Mouse (Mus musculus) layer of hippocampus, adult 11-12 months (tissue): ENCODE data around the gene Nav1.

ENCODE experiments used
- DNase-seq: peaks from one replicate; pipeline ENCODE4 v3.0.0; 2022; ENCODE audit warnings: low spot score

Nav1 gene

DNA sequence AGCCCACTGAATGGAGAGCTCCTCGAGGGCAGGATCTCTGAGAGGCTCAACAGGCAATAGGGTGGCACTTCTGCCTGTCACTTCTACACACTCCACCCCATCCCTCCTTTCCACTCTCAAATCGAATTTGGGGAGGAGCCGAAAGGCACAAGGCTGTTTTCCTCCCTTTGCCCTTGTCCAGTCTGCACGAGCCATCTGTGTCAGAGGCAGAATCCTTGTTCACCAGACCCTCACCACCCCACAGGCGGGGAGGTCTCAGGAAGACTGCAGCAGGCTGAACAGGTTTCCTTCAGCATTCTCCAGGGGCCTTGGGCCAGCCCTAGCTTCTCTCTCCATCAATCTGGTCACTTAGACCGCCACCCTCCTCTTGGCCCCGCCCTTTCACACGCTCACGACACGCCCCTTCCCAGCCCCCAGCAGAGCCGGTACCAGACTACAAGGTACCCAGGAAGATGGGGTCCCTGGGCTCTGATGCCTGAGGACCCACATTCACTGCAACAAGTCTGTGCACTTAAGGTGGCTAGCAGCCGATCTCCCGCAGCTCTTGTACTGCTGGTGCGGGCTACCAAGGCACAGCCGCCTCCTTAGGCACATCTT is 23.9 kb downstream of the Nav1 start:
- peak; percentile 73 for DNase-seq

DNA sequence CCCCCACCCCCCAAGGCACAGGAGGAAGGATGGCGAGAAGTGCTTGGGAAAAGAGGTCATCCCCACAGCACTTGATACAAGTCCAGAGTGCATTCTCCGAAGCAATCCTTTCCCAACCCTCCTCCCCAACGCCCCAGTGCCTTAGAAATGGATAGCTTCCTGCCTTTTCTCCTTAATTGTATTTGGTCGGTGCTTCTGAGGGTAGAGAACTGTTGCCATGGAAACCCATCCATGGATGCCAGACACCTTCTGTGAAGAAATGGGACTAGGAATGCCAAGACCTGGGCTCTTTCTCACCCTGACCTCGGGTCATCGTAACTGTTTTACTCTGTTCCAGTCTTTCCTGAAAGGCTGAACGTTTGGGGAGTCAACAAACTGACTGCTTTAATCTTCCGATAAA is 26.1 kb downstream of the Nav1 start:
- no peak for DNase-seq

DNA sequence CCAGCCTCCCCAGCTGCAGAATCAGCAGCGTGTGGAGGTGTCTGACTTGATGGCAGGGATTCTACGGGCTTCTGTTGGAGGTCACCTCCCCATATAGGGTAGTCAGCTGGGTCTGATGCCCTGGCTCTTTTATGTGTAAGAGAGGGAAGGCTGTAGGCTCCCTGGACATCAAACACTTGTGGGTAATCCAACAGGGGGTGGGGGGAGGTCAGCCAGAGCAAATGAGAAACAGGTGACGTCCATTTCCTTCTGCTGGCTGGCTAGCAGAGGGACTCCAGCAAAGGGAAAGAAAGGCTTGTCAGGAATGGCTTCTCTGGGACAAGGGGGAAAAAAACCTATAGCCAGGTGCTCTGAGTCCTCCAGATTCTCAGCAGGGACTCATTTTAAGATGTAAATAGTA is 28.0 kb downstream of the Nav1 start:
- DNase-seq: no peak

DNA sequence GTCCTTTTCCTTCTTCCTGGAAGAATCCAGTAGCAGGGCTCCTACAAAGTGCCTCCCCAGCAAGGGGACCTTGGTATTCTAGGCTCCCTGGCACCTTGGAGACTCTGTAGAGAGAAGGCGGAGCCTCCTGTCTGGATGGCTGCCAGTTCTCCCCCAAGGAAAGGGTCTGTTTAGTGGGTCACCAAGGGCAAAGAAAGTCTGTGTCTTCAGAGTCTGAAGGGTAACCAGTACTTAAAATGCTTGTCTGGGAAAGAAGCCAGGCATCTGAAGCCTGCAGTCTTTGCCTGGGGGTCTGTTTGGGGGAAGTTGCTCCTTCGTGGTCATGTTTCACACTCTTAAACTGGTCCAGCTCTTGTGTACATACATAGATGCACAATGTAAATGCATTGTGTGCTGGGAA is 29.3 kb downstream of the Nav1 start:
- no peak for DNase-seq

DNA sequence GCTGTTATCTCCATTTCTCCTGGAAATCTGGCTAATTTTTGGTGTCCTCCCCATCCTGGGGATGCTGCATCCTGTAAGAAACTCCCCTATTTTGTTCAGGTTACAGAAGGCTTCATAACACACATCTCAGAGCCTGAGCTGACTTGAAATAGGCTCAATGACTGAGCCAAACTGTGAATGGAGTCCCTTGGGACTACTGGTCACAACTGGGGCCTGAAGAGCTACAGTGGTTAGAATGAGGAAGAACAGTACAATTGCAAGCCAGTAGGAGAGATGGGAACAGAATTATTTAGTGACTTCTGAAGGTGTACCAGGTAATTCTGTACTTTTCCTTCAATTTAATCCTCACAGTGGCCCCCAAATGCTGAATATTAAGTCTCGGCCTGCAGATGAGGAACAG is 31.7 kb downstream of the Nav1 start:
- DNase-seq: no peak

DNA sequence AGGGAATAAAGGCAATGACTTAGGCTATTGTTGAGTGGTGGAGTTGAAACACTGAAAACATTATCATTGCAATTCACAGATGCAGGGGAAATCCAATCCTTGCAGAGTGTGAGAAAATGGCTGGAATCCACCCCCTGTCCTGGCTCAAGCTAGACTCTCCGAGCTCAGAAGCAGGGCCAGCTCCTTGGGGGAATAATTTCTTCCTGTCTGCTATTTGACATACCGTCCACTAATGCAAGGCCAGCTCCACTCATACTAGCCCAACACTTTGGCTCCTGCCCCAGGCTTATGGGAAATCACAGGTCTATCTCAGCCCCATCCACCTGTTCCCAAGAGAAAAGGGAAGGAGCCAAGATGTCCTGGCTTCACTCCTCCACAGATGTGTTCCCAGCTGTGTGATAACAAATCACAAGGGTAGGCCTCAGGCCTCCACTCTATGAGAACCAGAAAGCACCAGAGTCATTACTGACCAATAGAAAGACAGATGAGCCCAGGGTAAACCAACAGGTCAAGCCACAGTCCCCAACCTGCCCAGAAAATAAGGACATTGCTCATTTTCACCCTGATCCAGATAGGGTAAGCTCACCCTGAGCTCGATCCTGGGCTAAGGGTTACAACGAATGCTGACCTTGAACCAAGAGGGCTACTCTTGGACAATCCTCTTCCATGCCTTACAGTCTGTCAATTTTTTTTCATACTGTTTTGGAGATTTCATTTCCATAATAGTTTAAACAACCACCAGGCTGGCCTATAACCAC is 32.5 kb downstream of the Nav1 start:
- DNase-seq: no peak

DNA sequence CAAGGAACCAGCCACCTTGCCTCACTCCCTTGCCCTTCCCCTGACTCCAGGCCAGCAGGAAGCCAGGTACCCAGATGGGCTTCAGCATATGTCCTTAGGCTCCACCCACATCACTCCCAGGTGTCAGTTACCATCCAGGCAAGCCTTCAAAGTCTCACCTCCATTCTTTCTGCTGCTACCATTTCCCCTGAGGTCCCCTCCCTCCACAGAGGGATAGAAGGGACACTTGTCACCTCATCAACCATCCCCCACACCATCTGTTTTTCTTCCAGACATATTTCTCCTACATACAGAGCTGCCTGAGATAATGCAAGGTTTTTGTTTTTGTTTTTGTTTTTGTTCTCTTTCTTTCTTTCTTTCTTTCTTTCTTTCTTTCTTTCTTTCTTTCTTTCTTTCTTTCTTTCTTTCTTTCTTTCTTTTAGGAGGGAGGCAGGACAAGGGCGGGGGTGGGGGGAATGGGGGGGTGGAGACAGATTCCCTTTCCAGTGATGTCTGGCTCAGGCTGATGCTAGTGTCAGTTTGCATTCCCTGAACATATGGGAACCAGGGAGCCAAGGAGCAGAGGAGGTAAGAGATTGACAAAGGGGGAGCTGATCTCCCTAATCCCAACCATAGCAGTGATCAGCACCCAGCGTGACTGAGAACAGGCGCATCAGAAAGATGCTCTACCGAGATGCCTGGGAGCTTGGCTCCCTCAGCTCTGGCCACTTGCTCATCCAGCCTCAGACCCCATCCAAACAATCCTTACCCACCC is 34.8 kb downstream of the Nav1 start:
- DNase-seq: no peak

DNA sequence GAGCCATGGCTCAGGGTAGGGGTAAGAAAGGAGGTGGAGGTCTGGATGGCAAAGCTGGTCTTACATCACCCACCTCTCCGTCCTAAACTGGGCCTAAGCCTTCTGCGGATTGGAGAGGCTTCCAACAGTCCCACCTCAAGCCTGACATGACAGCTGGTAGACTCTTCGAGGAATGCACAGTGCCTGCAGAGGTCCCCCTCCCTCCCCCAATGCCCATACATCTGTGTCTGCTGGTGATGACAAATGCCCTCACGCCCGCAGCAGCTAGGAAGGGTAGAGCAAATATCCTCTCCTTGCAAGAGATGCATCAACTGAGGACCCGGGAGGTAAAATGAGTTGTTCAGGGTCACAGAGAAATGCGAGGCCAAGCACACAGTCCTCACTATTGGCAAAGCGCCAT is 39.0 kb downstream of the Nav1 start:
- DNase-seq: no peak

DNA sequence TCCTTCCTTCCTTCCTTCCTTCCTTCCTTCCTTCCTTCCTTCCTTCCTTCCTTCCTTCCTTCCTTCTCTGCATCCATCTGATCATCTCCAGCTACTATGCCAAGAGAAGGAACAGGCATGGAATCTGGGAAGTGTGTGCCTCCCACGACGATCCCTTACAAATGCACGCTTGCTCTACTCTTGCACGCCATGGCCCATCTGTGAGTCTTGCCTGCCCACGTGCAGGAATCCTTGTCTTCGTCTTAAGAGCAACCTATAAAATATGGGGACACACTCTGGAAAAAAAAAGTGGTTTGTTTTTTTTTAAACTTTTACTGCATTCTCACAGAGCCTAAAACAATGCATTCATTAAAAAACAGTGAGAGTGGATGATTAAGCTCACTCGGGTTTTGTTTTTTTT is 40.5 kb downstream of the Nav1 start:
- no peak for DNase-seq

DNA sequence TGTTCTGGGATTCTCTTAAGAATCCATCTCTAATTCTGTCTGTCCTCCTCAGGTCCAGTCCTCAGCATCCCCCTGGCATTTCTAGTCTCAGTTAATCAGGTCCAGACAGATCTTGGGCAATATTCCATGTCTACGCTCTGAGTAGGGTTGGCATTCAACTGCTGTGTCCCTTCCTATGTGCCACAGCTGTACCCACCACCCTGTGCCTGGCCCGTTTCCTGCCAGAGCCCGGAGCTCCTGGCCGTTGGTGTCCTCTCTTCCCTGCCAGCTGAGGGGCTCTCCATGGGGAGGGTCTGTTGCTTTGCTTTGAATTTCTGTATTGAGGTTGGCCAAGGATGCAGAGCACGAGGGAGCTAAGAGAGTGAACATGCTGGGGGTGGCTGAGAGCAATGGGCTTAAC is 41.3 kb downstream of the Nav1 start:
- DNase-seq: no peak

DNA sequence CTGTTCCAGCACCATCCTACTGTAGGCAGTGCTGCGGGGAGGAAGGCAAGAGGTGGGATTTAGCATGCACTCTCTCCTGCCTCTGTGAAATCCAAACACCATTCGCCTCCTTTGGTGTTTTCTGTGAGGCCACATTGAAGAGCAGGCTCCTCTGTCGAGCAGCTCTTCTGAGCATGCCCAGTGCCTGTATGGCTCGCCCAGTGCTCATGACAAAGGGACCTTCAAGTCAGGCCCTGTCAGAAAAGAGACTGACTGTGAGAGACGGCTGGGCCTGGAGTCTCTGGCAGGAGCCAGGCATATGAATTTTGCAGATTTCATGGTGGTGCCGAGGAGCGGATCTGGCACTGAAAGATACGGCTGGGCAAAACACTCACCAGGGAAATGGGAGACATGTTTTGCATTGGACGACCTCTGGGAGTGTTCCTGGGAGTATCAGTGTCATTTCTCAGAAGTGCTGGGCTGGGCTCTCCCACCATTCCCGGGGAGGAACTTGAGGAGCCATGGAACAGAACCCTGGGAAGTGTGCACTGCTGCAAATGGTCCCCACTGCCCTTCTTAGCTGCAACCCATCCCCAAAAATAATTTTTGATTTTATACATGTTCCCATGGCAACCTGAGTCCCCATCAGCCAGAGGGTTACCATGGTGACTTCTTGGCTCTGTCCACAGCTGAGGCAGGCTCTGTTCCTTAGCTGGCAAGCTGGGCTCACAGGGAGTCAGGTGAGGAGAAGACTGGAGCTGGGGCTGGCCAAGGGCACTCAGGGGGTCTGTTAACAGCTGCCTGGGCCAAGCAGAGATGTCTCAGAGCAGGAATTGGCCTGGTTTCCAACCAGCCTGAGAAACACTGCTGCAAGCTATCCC is 42.2 kb downstream of the Nav1 start:
- peak; percentile 70 for DNase-seq

DNA sequence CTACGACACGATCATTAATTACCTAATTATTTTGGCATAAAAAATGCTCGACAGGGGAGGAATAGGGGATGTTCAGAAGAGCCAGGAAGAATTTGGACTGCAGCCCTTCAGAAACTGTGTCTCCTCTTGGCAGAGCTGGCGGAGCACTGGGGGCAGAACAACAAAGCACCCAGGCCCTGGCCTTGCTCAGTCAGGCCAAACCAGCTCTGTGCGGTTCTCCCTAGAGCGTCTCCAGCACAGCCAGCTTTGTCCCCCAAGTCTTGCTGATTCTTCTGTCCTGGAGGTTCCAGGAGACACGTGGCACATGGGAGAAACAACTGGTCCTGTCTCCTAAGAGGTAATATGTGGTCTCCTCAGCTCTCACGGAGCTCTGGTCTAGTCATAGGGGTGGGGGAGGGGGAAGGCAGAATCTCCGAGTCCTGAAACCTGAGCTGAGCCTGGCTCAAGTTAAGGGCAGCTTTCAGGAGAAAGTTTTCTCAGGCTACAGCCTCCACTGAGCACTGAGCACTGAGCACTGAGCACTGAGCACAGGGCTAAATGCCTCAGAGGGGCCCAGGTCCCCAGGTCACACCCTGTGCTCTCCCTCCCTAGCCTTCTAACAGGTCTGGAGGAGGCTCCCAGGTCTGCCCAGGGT is 43.2 kb downstream of the Nav1 start:
- no peak for DNase-seq

DNA sequence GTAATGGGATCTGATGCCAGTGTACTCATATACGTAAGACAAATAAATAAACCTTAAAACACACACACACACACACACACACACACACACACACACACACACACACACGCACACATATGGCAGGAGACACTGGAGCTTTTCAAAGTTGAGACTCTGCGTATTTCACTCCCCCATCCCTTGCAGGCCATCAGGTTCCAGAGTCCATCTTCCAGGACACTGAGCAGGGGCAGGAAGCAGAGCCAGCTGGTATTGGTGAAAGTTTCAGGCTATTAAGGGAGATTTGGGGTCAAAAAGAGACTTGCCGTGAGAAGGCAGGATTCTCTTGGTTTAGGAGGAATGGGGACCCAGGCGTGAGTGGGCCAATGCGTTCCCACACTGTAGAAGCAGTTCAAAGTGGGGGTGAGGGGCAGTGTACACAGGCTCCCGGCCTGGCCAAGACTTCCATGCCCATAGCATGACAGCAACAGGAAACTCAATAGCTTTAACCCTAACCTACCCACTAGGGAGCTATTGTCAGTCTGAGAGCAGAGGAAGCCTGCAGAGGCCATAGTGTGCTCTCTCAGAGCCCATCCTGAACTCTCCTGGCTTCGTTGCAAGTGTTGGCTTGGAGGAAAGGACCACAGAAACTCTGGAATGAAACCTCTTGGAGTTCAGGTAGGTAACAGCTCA is 44.0 kb downstream of the Nav1 start:
- no peak for DNase-seq

DNA sequence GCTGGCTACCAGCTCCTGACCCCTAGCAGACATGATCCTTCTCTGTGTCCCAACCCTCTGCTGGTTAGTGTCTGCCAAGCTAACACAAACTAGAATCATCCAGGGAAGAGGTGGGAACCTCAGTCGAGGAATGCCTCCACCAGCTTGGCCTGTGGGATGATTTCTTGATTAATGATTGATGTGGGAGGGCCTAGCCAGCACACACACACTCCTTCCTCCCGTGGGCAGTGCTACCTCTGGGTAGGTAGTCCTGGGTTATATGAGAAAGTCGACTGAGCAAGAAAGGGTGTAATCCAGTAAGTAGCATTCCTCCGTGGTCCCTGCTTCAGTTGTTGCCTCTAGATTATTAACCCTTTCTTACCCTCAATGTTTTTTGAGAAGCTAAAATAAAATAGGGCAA is 45.0 kb downstream of the Nav1 start:
- no peak for DNase-seq

DNA sequence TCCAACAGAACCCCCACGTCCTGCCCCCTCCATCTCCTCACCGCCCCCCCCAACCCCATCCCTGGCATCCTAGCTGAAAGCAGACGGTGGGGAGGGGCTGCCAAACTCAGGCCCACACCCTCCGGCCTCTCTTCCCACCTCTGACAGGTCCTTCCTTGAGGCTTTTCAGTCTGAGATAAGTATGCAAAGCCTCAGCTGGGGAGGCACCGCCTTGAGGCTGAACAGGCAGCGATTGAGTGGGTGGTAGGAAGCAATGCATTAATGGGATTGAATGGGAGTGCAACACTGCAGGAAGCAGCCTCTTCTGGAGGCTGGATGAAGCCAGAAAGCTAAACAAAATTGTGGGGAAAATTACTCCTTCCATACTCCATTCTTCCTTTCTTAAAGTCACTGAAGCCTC is 45.8 kb downstream of the Nav1 start:
- DNase-seq: no peak

DNA sequence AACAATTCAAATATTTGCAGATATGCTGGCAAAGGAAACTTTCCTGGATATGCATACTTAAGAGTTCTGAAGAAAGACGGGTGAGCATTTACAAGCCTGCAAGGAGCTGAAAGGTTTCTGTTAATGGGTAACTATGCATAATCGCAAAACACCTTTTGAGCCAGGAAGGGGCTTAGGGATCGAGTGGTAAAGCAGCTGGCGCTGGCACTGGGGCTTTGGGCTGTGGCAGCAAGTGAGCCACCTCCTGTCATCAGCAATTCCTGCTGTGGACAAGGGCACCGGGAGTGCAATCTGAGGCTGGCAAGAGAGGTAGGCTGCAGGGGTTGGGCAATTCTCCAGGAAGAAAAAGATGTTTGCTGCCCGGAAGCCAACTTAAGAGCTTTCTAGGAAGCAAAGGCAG is 49.1 kb downstream of the Nav1 start:
- no peak for DNase-seq

DNA sequence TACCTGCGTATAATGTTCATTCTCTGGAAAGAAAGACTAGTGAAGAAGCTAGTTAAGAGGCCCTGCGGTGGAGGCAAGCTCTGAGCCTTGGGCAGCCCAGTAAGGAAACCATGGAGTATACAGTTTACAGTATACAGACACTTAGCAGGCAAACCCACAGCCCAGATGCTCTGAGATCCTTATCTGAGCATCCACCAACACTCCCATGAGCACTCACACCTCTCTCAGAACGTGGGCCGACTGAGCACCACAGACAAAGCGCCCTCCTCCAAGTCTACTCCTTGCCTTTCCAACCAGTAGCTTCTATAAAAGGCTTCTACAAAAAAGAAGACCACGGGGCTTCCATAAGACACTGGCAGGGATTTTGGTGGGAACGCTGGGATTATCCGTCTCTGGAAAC is 51.2 kb downstream of the Nav1 start:
- DNase-seq: no peak

DNA sequence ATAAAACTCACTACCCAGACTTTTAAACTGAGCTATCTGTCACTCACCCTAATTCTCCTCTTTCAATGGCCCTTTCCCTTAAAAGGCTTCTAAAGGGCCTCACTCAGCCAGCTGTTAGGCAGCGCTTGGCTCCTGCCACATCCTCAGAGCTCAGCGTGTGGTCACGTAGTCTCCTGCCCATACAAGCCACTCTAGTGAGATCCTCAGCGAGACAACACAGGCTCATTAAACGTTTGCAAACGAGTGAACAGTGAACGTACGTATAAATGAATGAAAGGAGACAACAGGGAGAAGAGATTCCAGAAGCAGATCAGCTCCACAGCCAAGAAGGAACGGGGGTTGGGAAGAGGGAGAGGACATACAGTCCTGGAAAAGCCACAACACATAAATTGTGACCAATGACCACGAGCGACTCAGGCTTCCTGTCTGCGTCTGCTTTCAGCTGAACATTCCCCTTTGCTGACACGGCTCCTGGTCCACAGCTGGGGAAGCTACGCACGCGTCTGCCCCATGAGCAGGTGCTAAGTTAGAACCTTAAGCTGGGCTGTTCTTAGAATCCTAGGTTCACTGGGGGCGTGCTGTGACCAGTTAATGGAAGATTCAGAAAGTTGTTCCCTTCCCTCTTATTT is 52.3 kb downstream of the Nav1 start:
- no peak for DNase-seq

DNA sequence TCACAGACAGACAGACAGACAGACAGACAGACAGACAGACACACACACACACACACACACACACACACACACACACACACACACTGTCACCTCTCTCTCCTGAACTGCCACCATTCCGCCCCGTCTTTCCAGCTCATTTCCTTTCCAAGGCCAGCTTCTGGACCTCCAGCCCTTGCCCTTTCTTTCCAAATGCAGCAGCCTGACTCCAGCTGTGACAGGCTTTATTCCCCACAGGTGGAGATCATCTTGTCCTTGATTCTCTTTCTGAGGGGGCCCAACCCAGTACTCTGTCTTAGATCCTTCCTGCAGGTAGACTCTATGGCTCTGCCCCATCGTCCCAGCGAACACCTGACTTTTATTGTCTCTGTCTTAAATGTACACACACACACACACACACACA is 53.5 kb downstream of the Nav1 start:
- DNase-seq: no peak

DNA sequence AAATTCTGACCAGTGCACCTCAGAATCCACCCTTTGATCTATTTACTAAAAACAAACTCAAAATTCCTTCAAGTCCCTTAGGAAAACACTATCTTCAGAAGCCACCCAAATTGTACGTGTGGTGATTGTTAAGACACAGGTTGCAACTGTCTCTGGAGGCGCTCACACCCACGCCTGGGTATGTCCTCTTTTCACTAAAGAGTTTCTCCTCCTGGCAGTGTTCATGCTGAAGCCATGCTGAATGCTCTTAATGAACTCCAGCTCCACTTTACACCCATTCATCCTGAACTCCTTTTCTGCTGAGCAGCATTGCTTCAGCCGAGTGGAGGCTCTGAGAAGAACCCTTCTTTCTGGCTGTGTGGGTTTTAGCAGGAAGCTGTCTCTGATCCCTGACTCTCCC is 53.9 kb downstream of the Nav1 start:
- no peak for DNase-seq

DNA sequence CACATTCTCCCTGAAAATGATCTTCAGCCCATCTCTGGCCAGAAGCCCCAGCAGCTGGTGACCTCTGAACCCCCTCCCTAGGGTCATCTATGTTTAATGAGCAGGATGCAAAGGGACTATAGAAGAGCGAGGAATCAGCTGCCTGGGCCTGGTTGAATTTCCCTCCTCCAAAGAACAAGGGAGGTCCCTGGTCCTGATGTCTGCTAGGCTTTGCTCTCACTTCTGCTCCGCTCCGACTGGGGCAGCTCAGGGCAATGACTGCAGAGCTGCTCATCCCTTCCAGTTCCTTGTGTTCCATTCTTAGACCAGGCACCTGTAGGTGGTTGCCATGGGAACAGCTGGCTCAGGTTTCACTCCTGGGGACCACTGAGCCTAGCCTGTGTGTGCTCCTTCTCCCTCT is 56.2 kb downstream of the Nav1 start:
- DNase-seq: no peak
